Mouse (Mus musculus) CH12.LX (cell line): ENCODE results near the gene Chat. TPM values are rescaled to one million over a fixed set of nuclear protein-coding genes. Genes with fewer than 3 reads are reported as not detected.

Experiments used
- DNase-seq: peaks from one replicate; pipeline ENCODE4 v3.0.0-alpha.2; 2013; ENCODE audit errors: extremely low read depth
- H3K27ac ChIP-seq: 2 replicates; pipeline ENCODE4 v1.5.1; 2012; ENCODE audit warnings: low read depth, mild to moderate bottlenecking, control low read depth, moderate library complexity; ENCODE audit not compliant: insufficient read depth
- H3K27me3 ChIP-seq: replicated peaks from 2 replicates; pipeline ENCODE3; 2012; ENCODE audit warnings: inconsistent platforms
- H3K36me3 ChIP-seq, 2 experiments: replicated peaks in 1 of 2; 2 replicates each; pipeline versions ENCODE3 to v1.6.1; 2012; ENCODE audit warnings: inconsistent platforms in 1 of 2, low read length in 1 of 2, mild to moderate bottlenecking in 1 of 2, mixed read lengths in 1 of 2, moderate library complexity in 1 of 2; ENCODE audit not compliant: control insufficient read depth in 1 of 2, insufficient read depth in 1 of 2
- H3K4me1 ChIP-seq, 2 experiments: 2 replicates each; pipeline ENCODE4 v1.6.1; 2012; ENCODE audit warnings: inconsistent platforms in 1 of 2, moderate library complexity in 1 of 2; ENCODE audit not compliant: insufficient read depth in 2 of 2, control insufficient read depth in 1 of 2
- H3K4me2 ChIP-seq: 2 replicates; pipeline ENCODE4 v1.6.1; 2012; ENCODE audit warnings: low read depth, mild to moderate bottlenecking, control low read depth; ENCODE audit not compliant: poor library complexity, insufficient read depth, severe bottlenecking
- H3K4me3 ChIP-seq, 3 experiments: fragments of 150-350 bp in 1 of 3; sonication (generic) in 1 of 3; replicated peaks in 1 of 3; 2 replicates each; pipeline versions ENCODE3 to v1.5.1; 2011 to 2012; ENCODE audit warnings: low read depth in 2 of 3, low read length in 2 of 3, mild to moderate bottlenecking in 2 of 3, moderate library complexity in 2 of 3, control low read depth in 1 of 3, improper control_type of control experiment in 1 of 3, inconsistent platforms in 1 of 3, mixed read lengths in 1 of 3; ENCODE audit not compliant: poor library complexity in 1 of 3
- H3K79me2 ChIP-seq: replicated peaks from 2 replicates; pipeline ENCODE4 v1.6.1; 2012; ENCODE audit warnings: mild to moderate bottlenecking, moderate library complexity; ENCODE audit not compliant: control insufficient read depth, poor library complexity, insufficient read depth, severe bottlenecking; ENCODE audit errors: extremely low read depth
- H3K9ac ChIP-seq: 2 replicates; pipeline ENCODE4 v1.6.1; 2012; ENCODE audit warnings: low read depth, mild to moderate bottlenecking, control low read depth, moderate library complexity; ENCODE audit not compliant: insufficient read depth
- H3K9me3 ChIP-seq: replicated peaks from 2 replicates; pipeline ENCODE3; 2012; ENCODE audit warnings: low read length, inconsistent platforms, mixed read lengths
- CHD1 ChIP-seq: IDR thresholded peaks from 2 replicates; pipeline ENCODE4 v1.6.1; 2012; ENCODE audit warnings: low read depth, low read length, improper control_type of control experiment, inconsistent platforms
- E2F4 ChIP-seq: IDR thresholded peaks from 2 replicates; pipeline ENCODE4 v1.6.1; 2011; ENCODE audit warnings: low read depth, low read length, improper control_type of control experiment; ENCODE audit not compliant: insufficient replicate concordance
- EP300 ChIP-seq: IDR thresholded peaks from 2 replicates; pipeline ENCODE4 v1.6.1; 2011; ENCODE audit warnings: low read length, improper control_type of control experiment
- GABPA ChIP-seq: IDR thresholded peaks from 2 replicates; pipeline ENCODE4 v1.6.1; 2012; ENCODE audit warnings: low read depth, low read length, improper control_type of control experiment, inconsistent platforms; ENCODE audit not compliant: insufficient replicate concordance
- HCFC1 ChIP-seq: IDR thresholded peaks from 2 replicates; pipeline ENCODE4 v1.6.1; 2012; ENCODE audit warnings: low read depth, mild to moderate bottlenecking, inconsistent platforms, low read length, improper control_type of control experiment
- IRF4 ChIP-seq: IDR thresholded peaks from 2 replicates; pipeline ENCODE4 v1.6.1; 2014; ENCODE audit warnings: low read depth, mild to moderate bottlenecking, inconsistent platforms, low read length, improper control_type of control experiment
- MAX ChIP-seq: IDR thresholded peaks from 2 replicates; pipeline ENCODE4 v1.6.1; 2011; ENCODE audit warnings: low read length, improper control_type of control experiment
- MAZ ChIP-seq: IDR thresholded peaks from 2 replicates; pipeline ENCODE4 v1.6.1; 2012; ENCODE audit warnings: low read depth, mild to moderate bottlenecking, inconsistent platforms, low read length, improper control_type of control experiment, moderate library complexity
- NRF1 ChIP-seq: IDR thresholded peaks from 2 replicates; pipeline ENCODE4 v1.6.1; 2014; ENCODE audit warnings: low read depth, mild to moderate bottlenecking, inconsistent platforms, low read length, improper control_type of control experiment, moderate library complexity
- PAX5 ChIP-seq: IDR thresholded peaks from 2 replicates; pipeline ENCODE4 v1.6.1; 2012; ENCODE audit warnings: low read length, inconsistent platforms, mixed read lengths
- POLR2AphosphoS2 ChIP-seq: IDR thresholded peaks from 2 replicates; pipeline ENCODE4 v1.6.1; 2011; ENCODE audit warnings: low read depth, low read length, improper control_type of control experiment
- RAD21 ChIP-seq: IDR thresholded peaks from 2 replicates; pipeline ENCODE4 v1.6.1; 2011; ENCODE audit warnings: low read depth, mild to moderate bottlenecking, low read length, improper control_type of control experiment, moderate library complexity
- RCOR1 ChIP-seq: conservative IDR thresholded peaks from 2 replicates; pipeline ENCODE4 v1.6.1; 2012; ENCODE audit warnings: low read depth, mild to moderate bottlenecking, inconsistent platforms, low read length, improper control_type of control experiment
- SIN3A ChIP-seq: IDR thresholded peaks from 2 replicates; pipeline ENCODE4 v1.6.1; 2012; ENCODE audit warnings: low read length, improper control_type of control experiment, inconsistent platforms
- TBP ChIP-seq: conservative IDR thresholded peaks from 2 replicates; pipeline ENCODE4 v1.6.1; 2011; ENCODE audit warnings: low read depth, low read length, improper control_type of control experiment
- TCF12 ChIP-seq: IDR thresholded peaks from 2 replicates; pipeline ENCODE4 v1.6.1; 2014; ENCODE audit warnings: low read depth, mild to moderate bottlenecking, inconsistent platforms, low read length, improper control_type of control experiment
- UBTF ChIP-seq: IDR thresholded peaks from 2 replicates; pipeline ENCODE4 v1.6.1; 2012; ENCODE audit warnings: low read depth, mild to moderate bottlenecking, inconsistent platforms, low read length, improper control_type of control experiment, moderate library complexity
- USF1 ChIP-seq: IDR thresholded peaks from 2 replicates; pipeline ENCODE4 v1.6.1; 2014; ENCODE audit warnings: low read depth, mild to moderate bottlenecking, inconsistent platforms, low read length, improper control_type of control experiment
- USF2 ChIP-seq: conservative IDR thresholded peaks from 2 replicates; pipeline ENCODE4 v1.6.1; 2011; ENCODE audit warnings: low read depth, low read length, improper control_type of control experiment
- ZC3H11A ChIP-seq: IDR thresholded peaks from 2 replicates; pipeline ENCODE4 v1.6.1; 2012; ENCODE audit warnings: low read depth, mild to moderate bottlenecking, inconsistent platforms, low read length, improper control_type of control experiment
- ZMIZ1 ChIP-seq: IDR thresholded peaks from 2 replicates; pipeline ENCODE4 v1.6.1; 2012; ENCODE audit warnings: low read depth, mild to moderate bottlenecking, inconsistent platforms, low read length, improper control_type of control experiment
- ZNF384 ChIP-seq: IDR thresholded peaks from 2 replicates; pipeline ENCODE4 v1.6.1; 2012; ENCODE audit warnings: low read depth, low read length, improper control_type of control experiment, inconsistent platforms
- dilution Hi-C: fragments of 300-500 bp; cut with MboI; formaldehyde crosslinking; loops from 2 replicates; pipeline ENCODE4 v1.14.3; 2020; ENCODE audit warnings: low sequenced_read_pairs; ENCODE audit not compliant: extremely low pct_unique_long_range_greater_than_20kb, extremely low pct_ligation_motif_present
- in situ Hi-C: fragments of 300-500 bp; cut with MboI; formaldehyde crosslinking; loops from 3 replicates; pipeline ENCODE4 v1.14.3; 2019; ENCODE audit warnings: low sequenced_read_pairs, low pct_ligation_motif_present, low pct_unique_long_range_greater_than_20kb, mixed read lengths
- polyA plus RNA-seq: library from polyadenylated mRNA; unstranded; fragments of >175 nt; gene quantifications from 2 replicates; pipeline ENCODE4 v1.2.1, GENCODE M21; 2012; ENCODE audit warnings: low read depth; ENCODE audit not compliant: insufficient read length
- total RNA-seq, 2 experiments: library from RNA; depleted of rRNA; stranded (reverse); fragments of 300-350 nt in 1 of 2; fragments of >200 nt in 1 of 2; gene quantifications; 2 replicates each; pipeline ENCODE4 v1.2.3; 2012 to 2014

Gene Chat
- total and polyA plus RNA-seq, 3 experiments, result not detected

GRCm38 (mm10) chr14:32502764-32503688 lies 37.2 kb upstream of the Chat start:
- no peaks in the 10 kb centered on the region for H3K36me3 ChIP-seq
- H3K27me3 ChIP-seq, result no peaks in the 10 kb centered on the region
- no peak overlapping the region for H3K4me3 ChIP-seq
- no peaks in the 10 kb centered on the region for H3K79me2 ChIP-seq
- peaks cover 0 to 28% of the 10 kb centered on the region in 2 experiments; a peak in 3 of 4 replicates for H3K4me1 ChIP-seq
- in situ Hi-C loops (no loop called here), dilution Hi-C loops (no loop called here)
- no peak for DNase-seq
- no peak overlapping the region; the same call in 1 of the 2 replicates for H3K27ac ChIP-seq
- no peaks in the 10 kb centered on the region for H3K9me3 ChIP-seq
- H3K4me2 ChIP-seq, result peak overlapping the region; percentile 41
- TF ChIP-seq USF1 (no peak), ZNF384 (no peak), MAZ (no peak), EP300 (no peak), IRF4 (no peak), TBP (no peak), UBTF (no peak), ZC3H11A (no peak), USF2 (no peak), NRF1 (no peak), RCOR1 (no peak), ZMIZ1 (no peak)
- no peak overlapping the region; the same call in 1 of the 2 replicates for H3K9ac ChIP-seq

GRCm38 (mm10) chr14:32501303-32501702 lies 35.5 kb upstream of the Chat start:
- in situ Hi-C loops (no loop called here), dilution Hi-C loops (no loop called here)
- H3K4me2 ChIP-seq, result no peak overlapping the region
- no peaks in the 10 kb centered on the region for H3K9me3 ChIP-seq
- H3K4me1 ChIP-seq, result peaks cover 0 to 20% of the 10 kb centered on the region in 2 experiments; a peak in 3 of 4 replicates
- no peaks in the 10 kb centered on the region for H3K36me3 ChIP-seq
- H3K79me2 ChIP-seq, result no peaks in the 10 kb centered on the region
- no peak overlapping the region for H3K9ac ChIP-seq
- no peak overlapping the region for H3K27ac ChIP-seq
- H3K4me3 ChIP-seq, result no peak overlapping the region
- no peaks in the 10 kb centered on the region for H3K27me3 ChIP-seq
- no peak for DNase-seq
- TF ChIP-seq RAD21 (no peak), ZNF384 (no peak), GABPA (no peak), PAX5 (no peak), E2F4 (no peak), UBTF (no peak), TCF12 (no peak), CHD1 (no peak), IRF4 (no peak), MAX (no peak), MAZ (no peak), HCFC1 (no peak), SIN3A (no peak), TBP (no peak), EP300 (no peak), POLR2AphosphoS2 (no peak)
